ENCODE assay signal across 20 mouse cellular contexts in the genomic region with DNA sequence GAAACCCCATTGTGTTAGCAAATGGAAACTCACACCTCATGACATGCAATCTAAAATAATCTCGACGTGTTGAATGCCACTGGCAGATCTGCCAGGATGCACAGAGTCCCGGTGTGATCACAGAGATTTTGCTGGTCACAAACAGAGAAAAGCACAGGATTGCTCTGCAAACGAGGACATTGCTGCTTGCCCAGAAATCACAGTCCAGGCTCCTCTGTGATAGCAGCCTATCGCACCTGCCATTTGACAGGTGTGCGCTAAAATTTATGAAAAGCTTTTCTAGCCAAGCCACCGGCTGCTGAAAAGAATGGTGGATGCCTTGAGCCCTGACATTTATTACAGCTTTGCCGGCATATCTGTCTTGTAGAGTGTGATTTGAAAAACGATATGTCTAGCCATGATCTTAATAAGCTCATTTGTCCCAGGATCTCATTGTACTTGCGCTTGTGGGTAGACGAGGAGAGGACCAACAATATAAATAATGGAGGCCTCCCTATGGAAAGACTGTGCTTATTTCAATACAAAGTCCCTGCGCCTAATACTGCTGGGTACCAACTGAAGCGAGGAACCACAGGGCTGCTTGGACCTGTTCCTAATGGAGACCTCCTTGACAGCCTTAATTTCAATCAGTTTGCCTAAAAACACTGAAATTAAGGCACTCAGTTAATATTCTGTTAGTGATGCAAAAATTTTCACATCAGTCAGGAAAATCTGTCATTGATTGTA.
DNase-seq lines count a peak whose midpoint lies in the region; ATAC-seq lines count a peak whose summit lies in the region.
"Had no signal": no experiment of that assay in that cellular context is flagged by ENCODE, and none has a peak within 500 bp of the region (broad histone marks: within the 10 kb centered on the region; RNA-seq: fewer than 3 reads in every experiment).

No protein-coding gene starts in this region.

- no peak overlapping the region for H3K4me2 ChIP-seq in embryonic facial prominence, embryonic 14.5 days (ENCODE audit: low read depth, low read length)
- H3K4me2 ChIP-seq in midbrain, embryonic 16.5 days (ENCODE audit: low read length), result no peak overlapping the region
- H3K4me2 ChIP-seq in midbrain, embryonic 13.5 days (replicated peaks), result no peak overlapping the region
- H3K4me2 ChIP-seq in neural tube, embryonic 14.5 days (ENCODE audit: low read depth, low read length), result no peak overlapping the region
- H3K4me2 ChIP-seq: embryonic facial prominence, embryonic 13.5 days; limb, embryonic 13.5 days; liver, embryonic 15.5 days had no signal

- WGBS in embryonic facial prominence, embryonic 14.5 days, result 77% methylated on average over 13 of the region's 13 CpGs
- WGBS in embryonic facial prominence, embryonic 10.5 days, result 84% methylated on average over 13 of the region's 13 CpGs
- WGBS in midbrain, embryonic 16.5 days, result 54% methylated on average over 13 of the region's 13 CpGs
- 67% methylated on average over 13 of the region's 13 CpGs for WGBS in midbrain, embryonic 13.5 days
- 47% methylated on average over 13 of the region's 13 CpGs for WGBS in neural tube, embryonic 14.5 days

- ATAC-seq in embryonic facial prominence, embryonic 14.5 days (ENCODE audit: low read depth), result peak; percentile 37; the same call in 1 of the 2 replicates
- ATAC-seq in midbrain, embryonic 16.5 days, result peak; percentile 48; the same call in 1 of the 2 replicates
- ATAC-seq in midbrain, embryonic 13.5 days, result no peak
- ATAC-seq in neural tube, embryonic 14.5 days (ENCODE audit: low read depth), result peak; percentile 66; the same call in 1 of the 2 replicates
- no peak for ATAC-seq in frontal cortex, adult (ENCODE audit: low TSS enrichment)
- ATAC-seq: intestine, embryonic 16.5 days had no signal

- DNase-seq in embryonic facial prominence, embryonic 14.5 days (ENCODE audit: low spot score), result no peak
- DNase-seq in embryonic facial prominence, embryonic 10.5 days (ENCODE audit: low spot score), result no peak
- DNase-seq in cerebellum, postnatal 10 days, result peak; percentile 24 to 33
- no peak for DNase-seq in layer of hippocampus, postnatal 10 days (ENCODE audit: low spot score in 2 of 2)
- DNase-seq: adrenal gland, postnatal 36 days; gastrocnemius, postnatal 14 days; heart, postnatal 14 days; lung, postnatal 14 days; retina, postnatal 1 day; thymus, adult 2 months had no signal

- no peaks in the 10 kb centered on the region for H3K27me3 ChIP-seq in embryonic facial prominence, embryonic 14.5 days (replicated peaks; ENCODE audit: control insufficient read depth, insufficient read depth, low read length)
- no peaks in the 10 kb centered on the region for H3K27me3 ChIP-seq in embryonic facial prominence, embryonic 10.5 days (replicated peaks; ENCODE audit: low read depth, poor library complexity, severe bottlenecking)
- no peaks in the 10 kb centered on the region for H3K27me3 ChIP-seq in midbrain, embryonic 16.5 days (ENCODE audit: control insufficient read depth, insufficient read depth, low read depth, low read length)
- H3K27me3 ChIP-seq in midbrain, embryonic 13.5 days, result no peaks in the 10 kb centered on the region
- H3K27me3 ChIP-seq in neural tube, embryonic 14.5 days (ENCODE audit: control insufficient read depth, insufficient read depth, low read length), result no peaks in the 10 kb centered on the region
- H3K27me3 ChIP-seq: limb, embryonic 13.5 days; liver, embryonic 15.5 days had no signal

- H3K9me3 ChIP-seq in embryonic facial prominence, embryonic 14.5 days (ENCODE audit: control insufficient read depth, low read length), result no peaks in the 10 kb centered on the region
- H3K9me3 ChIP-seq in embryonic facial prominence, embryonic 10.5 days, result no peaks in the 10 kb centered on the region
- no peaks in the 10 kb centered on the region for H3K9me3 ChIP-seq in midbrain, embryonic 16.5 days (replicated peaks; ENCODE audit: control insufficient read depth, low read length, poor library complexity, severe bottlenecking)
- H3K9me3 ChIP-seq in midbrain, embryonic 13.5 days, result no peaks in the 10 kb centered on the region
- H3K9me3 ChIP-seq in neural tube, embryonic 14.5 days (ENCODE audit: control insufficient read depth, low read length), result no peaks in the 10 kb centered on the region
- H3K9me3 ChIP-seq: embryonic facial prominence, embryonic 13.5 days; limb, embryonic 13.5 days; liver, embryonic 15.5 days had no signal

- H3K9ac ChIP-seq in embryonic facial prominence, embryonic 14.5 days (ENCODE audit: low read depth, low read length), result no peak overlapping the region
- H3K9ac ChIP-seq in midbrain, embryonic 16.5 days (ENCODE audit: low read depth, low read length), result no peak overlapping the region
- H3K9ac ChIP-seq in midbrain, embryonic 13.5 days (replicated peaks), result no peak overlapping the region
- no peak overlapping the region for H3K9ac ChIP-seq in neural tube, embryonic 14.5 days (replicated peaks; ENCODE audit: low read depth, low read length)
- H3K9ac ChIP-seq: embryonic facial prominence, embryonic 13.5 days; limb, embryonic 13.5 days; liver, embryonic 15.5 days had no signal

- H3K4me3 ChIP-seq in embryonic facial prominence, embryonic 14.5 days (ENCODE audit: low read depth, low read length), result no peak overlapping the region
- H3K4me3 ChIP-seq in embryonic facial prominence, embryonic 10.5 days, result no peak overlapping the region
- no peak overlapping the region for H3K4me3 ChIP-seq in midbrain, embryonic 16.5 days (ENCODE audit: low read depth, low read length)
- no peak overlapping the region for H3K4me3 ChIP-seq in midbrain, embryonic 13.5 days (replicated peaks)
- no peak overlapping the region for H3K4me3 ChIP-seq in neural tube, embryonic 14.5 days (ENCODE audit: low read depth, low read length)
- H3K4me3 ChIP-seq: embryonic facial prominence, embryonic 13.5 days; layer of hippocampus, adult 2 months; left cerebral cortex, adult 2 months; limb, embryonic 13.5 days; liver, embryonic 15.5 days had no signal

- no peak overlapping the region for H3K27ac ChIP-seq in embryonic facial prominence, embryonic 14.5 days (replicated peaks; ENCODE audit: low read depth, low read length)
- H3K27ac ChIP-seq in embryonic facial prominence, embryonic 10.5 days (replicated peaks), result no peak overlapping the region
- no peak overlapping the region for H3K27ac ChIP-seq in midbrain, embryonic 16.5 days (ENCODE audit: low read length)
- H3K27ac ChIP-seq in midbrain, embryonic 13.5 days, result no peak overlapping the region
- no peak overlapping the region for H3K27ac ChIP-seq in neural tube, embryonic 14.5 days (ENCODE audit: low read depth, low read length)
- H3K27ac ChIP-seq: embryonic facial prominence, embryonic 13.5 days; layer of hippocampus, adult 2 months; left cerebral cortex, adult 2 months; limb, embryonic 13.5 days; liver, embryonic 15.5 days had no signal

- H3K36me3 ChIP-seq in embryonic facial prominence, embryonic 14.5 days (ENCODE audit: control insufficient read depth, insufficient read depth, low read length), result no peaks in the 10 kb centered on the region
- H3K36me3 ChIP-seq in embryonic facial prominence, embryonic 10.5 days (replicated peaks), result no peaks in the 10 kb centered on the region
- no peaks in the 10 kb centered on the region for H3K36me3 ChIP-seq in midbrain, embryonic 16.5 days (ENCODE audit: control insufficient read depth, insufficient read depth, low read length)
- no peaks in the 10 kb centered on the region for H3K36me3 ChIP-seq in midbrain, embryonic 13.5 days
- H3K36me3 ChIP-seq in neural tube, embryonic 14.5 days (ENCODE audit: control insufficient read depth, insufficient read depth, low read length), result no peaks in the 10 kb centered on the region
- H3K36me3 ChIP-seq: embryonic facial prominence, embryonic 13.5 days; limb, embryonic 13.5 days; liver, embryonic 15.5 days had no signal

- no peaks in the 10 kb centered on the region for H3K4me1 ChIP-seq in embryonic facial prominence, embryonic 14.5 days (ENCODE audit: control insufficient read depth, insufficient read depth, low read length)
- no peaks in the 10 kb centered on the region for H3K4me1 ChIP-seq in embryonic facial prominence, embryonic 10.5 days
- no peaks in the 10 kb centered on the region for H3K4me1 ChIP-seq in midbrain, embryonic 16.5 days (ENCODE audit: control insufficient read depth, insufficient read depth, low read length)
- no peaks in the 10 kb centered on the region for H3K4me1 ChIP-seq in midbrain, embryonic 13.5 days (replicated peaks)
- H3K4me1 ChIP-seq in neural tube, embryonic 14.5 days (ENCODE audit: control insufficient read depth, insufficient read depth, low read length), result no peaks in the 10 kb centered on the region
- H3K4me1 ChIP-seq: embryonic facial prominence, embryonic 13.5 days; limb, embryonic 13.5 days; liver, embryonic 15.5 days had no signal

Comparison
In these comparisons a context has a peak if more than half of its experiments do, and no peak if none do; other contexts are left out.
1. ATAC-seq: peak in embryonic facial prominence, embryonic 14.5 days (single experiment), midbrain, embryonic 16.5 days (single experiment) and neural tube, embryonic 14.5 days (single experiment); none in midbrain, embryonic 13.5 days (single experiment) and frontal cortex, adult (single experiment).
2. DNase-seq: peak in cerebellum, postnatal 10 days (2 of 2); none in embryonic facial prominence, embryonic 14.5 days (single experiment), embryonic facial prominence, embryonic 10.5 days (single experiment) and layer of hippocampus, postnatal 10 days (0 of 2).